Mouse (Mus musculus) spleen, postnatal 36 days (tissue): ENCODE measurements at regions not wholly inside any gene's neighbourhood (a gene's known extent, or its start where the extent isn't known, plus 50 kb on each side); places are given as distances from the start of the nearest gene placed in this dataset.
"Not testable (repeated sequence)": the region's sequence is repeated elsewhere in the genome, so short reads cannot be mapped to it uniquely, and the experiment has no call there.

Experiments
- DNase-seq, 2 experiments: peaks; one replicate each; pipeline ENCODE4 v3.0.0; 2022; ENCODE audit warnings: low spot score in 2 of 2, mixed read lengths in 1 of 2

DNA sequence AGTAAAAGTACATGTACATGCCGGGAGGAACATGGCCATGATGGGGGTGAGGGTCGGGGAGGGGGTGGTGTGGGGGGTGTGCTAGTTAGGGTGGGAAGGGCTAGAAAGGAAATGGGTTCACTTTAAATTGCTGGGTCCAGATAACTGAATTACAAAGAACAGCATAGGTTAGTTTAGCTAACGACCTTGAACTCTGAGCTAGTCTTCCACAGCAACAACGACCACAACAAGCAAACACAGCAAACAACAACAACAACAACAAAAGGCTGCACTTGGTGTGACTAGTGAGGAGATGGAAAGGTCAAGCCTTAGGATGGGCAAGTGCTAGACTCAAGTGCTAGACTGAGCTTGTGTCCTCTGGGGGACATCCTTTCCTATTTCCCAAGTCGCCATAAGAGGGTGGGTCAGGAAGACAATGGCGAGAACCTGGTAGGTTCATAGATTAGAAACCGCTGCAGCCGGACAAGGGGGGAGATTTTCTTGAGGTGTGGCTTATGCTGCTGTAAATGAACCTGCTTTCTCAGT, 117.9 kb downstream of the Enc1 start:
- DNase-seq, result no peak

DNA sequence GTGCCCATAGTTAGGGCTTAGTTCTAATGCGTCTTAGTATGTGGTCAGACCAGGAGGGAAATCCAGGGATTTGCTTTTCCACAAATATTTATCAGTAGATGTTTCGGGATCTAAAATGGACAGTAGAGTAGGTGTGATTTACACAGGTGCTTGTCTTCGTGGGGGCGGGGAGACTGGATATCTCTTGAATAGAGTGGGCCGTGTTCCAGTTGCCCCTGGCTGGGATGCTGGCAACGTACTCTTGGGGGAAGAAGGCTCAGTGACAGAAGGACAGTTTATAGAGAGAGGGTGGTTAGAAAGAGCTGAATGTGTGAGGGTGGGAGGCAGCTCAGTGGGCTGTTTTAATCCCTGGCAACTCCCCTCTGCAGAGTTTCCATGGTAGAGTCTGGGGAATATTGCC, 117.4 kb downstream of the Enc1 start:
- DNase-seq, result no peak

DNA sequence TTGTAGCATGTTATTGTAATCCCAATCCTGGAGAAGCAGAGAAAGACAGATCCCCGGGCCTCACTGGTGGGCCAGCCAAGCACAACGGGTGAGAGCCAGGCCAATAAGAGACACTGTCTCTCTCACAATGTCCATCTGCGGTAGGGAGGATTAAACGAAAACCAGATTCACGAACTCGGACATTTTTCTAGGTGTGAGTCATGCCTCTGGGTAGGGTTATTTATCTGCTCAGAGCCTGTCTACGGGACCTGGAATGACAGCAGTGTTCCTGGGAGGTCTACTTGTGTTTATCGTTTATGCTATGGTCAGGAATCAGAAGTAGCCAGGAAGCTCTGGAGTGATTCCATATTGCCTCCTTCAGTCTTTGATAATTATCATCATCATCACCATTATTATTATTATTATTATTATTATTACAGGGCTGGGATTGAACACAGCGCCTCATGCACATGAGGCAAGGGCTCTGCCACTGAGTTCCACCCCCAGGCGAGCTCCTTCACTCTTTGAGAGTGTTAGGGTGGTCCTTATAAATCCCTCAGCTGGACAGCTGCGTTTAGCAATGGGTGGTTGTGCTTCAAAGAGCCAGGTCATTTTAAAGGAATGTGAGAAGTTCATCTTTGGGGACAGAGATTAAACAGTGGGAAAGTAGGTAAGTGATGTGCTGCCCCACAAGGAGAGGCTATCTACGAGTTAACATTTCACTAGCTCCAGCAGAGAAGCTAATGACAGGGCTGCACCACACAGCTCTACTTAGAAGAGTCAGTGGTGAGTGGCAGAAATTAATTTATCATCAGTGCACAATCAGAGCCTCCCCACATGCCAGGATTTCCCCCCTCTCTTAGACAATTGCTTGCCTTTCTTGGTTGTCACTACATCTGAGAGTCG, 116.3 kb downstream of the Enc1 start:
- no peak for DNase-seq

DNA sequence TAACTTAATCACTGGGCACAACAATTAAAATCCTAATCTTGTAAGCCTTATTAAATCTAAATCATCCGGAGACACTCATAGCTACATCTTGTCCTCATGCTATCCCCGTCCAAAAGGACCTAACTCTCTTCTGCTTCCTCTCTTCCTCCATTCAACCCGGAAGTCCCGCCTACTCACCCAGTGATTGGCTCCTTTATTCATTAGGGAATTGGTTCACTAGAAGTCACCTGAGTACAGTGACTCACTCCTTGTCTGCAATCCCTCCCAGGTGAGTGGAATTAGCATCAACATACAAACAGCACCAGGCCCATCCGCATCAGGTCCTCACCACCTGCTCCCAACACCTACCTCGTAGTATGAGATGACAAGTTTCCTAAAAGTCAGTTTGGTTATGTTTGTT, 114.5 kb downstream of the Enc1 start:
- not testable (repeated sequence) for DNase-seq

DNA sequence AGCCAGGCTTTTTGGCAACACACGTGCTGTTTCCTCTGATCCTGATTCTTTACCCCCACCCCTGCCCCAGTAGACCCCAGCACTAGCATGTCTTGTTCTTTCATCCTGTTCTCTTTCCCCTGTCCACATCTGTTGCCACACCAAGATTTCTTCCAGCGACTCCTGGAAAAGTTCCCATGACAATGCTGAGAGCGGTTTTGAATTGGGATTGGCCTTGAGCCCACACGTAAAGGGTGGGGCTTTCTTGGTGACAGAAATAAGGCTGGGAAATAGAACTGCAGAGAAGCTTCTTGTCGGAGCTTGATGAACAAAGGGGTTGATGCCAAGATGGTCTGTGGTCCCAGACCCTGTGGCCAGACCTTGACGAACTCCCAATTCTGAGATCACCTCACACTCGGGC, 106.8 kb downstream of the Enc1 start:
- DNase-seq, result no peak

DNA sequence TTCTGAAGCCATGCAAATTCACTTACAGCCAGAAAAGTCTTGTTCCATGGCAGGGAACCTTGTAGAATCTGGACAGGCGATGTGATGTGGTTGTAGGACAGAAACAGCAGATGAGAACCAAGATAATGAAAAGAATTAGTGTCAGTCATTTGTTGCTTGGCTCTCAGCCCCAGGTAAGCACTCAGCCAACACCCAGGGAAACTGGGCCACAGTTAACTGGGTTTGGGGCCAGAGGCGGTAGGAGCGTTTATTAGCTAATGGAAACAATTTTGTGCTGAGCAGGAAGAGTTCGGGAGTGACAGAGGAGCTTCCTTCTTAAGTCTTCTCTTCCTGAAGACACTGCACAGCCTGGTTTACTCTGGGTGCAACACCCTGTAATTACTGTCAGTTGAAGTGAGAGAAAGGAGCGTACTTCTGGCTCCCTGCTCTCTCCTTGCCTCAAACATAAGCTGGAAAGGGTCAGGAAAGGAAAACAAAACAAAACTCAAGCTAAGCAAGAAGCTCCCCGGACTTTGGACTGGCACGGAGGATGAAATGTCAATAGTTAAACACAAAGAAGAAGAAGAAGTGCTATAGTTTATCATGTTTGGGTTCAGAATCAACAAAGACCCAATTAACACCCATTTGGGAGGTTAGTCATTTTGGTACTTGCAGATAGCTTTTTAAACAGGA, 100.4 kb downstream of the Enc1 start:
- DNase-seq, result no peak

DNA sequence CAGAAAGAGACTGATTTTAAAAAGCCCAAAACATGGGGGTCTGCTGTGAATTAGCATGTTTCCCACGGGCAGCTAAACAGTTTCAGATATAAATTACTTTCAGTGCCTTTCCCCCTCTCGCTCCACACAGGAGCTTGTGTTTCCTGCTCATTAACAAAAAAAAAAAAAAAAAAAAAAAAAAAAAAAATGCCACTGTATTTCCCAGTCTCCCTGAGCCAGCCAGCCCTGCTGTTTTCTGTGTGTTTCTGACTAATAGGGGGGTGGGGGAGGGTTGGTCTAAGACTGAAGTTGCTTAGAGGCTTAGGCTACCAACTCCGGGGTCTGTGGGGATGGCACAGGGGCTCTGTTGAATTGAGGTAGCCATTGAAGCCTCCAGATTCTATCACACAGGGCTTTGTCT, 97.0 kb downstream of the Enc1 start:
- no peak for DNase-seq

DNA sequence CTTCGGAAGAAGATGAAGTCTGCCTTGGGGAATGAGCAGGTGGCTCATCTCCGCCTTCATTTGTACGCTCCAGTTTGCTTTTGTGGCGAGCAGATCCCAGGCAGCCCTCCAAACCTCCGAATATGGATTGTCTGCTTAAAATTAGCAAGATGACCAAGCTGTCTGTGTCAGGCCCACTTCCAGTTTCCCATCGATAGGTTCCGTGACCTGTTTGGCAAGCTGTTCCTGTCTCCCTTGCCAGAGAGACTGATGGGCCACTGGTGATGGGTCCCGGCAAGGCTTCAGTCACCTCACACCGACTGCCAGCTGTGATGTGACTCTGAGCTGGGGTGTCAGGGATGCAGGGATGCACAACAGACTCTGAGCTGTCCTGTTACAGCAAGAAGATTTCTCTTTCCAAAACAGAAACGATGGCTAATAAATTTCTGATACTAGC, 96.4 kb downstream of the Enc1 start:
- no peak for DNase-seq

DNA sequence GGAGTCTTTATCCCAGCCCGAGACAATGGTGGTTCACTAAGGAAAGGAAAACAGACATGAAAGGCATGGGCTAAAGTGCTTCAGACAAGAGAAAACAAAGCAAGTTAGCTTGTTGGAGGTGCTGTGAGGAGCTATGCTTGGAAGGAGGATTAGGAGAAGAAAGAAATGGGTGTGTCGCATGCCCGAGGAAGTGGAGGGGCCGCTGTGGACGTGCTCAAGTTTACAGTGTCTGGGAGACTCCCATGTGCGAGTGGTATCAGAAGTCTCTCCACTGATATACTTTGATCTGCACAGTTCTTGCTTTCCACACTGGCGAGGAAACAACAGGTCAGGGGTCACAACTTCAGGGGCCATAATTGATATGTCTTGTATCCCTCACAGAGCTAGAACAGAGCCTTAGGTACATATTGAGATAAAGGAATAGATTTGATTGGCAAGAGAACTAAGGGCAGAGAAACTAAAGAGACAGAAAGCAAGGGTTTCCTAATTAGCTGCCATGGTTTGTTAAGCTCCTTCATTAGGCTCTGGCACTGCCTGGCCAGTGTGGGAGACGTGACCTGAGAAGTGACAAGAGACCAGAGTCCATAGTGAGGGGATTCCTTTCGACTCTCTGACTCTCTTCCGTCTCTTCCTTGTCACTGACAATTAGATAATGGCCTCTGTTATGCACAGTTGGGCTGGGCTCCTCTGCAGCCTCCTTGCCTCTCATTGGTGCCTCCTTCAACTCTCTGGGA, 93.1 kb downstream of the Enc1 start:
- DNase-seq, result no peak

DNA sequence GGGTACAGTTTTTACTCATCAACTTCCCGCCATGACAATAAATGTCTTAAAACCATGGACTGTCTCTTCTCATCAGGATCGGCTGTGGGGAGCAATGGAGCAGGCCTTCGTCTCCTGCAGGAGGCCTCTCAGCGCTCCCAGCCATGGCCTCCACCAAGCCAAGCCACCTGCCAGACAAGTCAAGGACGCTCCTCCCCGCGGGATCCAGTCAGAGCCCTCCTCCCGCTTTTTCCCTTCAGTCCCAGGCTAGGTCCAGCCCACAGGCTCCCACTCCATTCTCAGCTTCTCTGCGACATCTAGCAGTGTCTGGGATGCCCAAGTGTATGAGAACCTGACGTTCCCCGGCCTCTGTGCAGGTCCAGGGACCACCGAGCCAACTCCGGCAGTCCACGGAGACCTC, 90.2 kb downstream of the Enc1 start:
- DNase-seq, result no peak

DNA sequence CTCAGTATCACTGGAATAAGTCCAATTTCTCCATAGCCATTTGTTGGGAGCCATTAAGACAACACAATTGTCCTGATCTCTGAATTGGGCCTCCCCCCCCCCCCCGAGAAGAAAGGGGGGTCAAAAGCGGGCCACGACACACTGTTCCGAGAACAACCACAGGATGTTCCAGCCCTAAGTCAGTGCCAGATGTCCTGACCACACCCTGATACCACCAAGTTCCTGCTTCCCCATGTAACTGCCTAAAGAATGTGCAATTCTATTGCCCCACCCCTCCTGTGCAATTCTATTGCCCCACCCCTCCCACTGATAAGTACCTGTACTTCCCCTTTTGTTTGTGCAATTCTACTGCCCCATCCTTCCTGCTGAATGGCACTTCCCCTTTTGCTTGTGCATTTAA, 80.4 kb downstream of the Enc1 start:
- DNase-seq, result not testable (repeated sequence)

DNA sequence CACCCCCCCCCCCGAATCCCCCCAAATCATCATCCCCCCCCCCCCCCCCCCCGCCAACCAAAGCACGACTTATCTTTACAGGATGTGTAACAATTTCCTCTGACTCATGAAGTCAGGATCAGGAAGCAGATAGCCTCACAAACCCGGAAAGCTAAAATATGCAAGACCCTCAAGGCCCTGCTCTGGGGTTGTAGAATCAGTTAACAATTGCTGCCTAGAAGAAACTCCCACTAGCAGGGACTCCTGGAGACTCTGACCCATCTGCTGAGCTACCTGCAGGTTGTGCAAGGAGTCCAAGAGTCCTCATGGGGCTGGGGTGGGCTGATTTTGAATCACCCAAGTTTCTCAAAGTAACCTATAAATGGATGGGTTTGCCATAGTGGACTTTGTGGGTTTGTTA, 79.9 kb downstream of the Enc1 start:
- DNase-seq, result no peak

DNA sequence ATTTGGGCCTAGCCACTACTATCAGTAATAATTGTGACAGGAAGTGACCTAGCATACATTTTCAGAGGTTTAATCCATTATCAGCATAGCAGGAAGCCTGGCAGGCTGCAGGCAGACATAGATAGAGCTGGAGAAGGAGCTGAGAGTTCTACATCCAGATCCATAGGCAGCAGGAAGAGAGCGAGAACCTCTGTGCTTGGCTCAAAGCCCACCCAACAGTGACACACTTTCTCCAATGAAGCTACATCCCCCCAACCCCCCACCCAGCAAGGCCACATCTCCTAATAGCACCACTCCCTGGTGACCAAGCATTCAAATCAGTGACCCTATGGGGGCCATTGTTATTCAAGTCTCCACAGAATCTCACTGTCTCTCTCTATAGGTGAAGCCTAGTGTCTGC, 79.4 kb downstream of the Enc1 start:
- DNase-seq, result no peak

DNA sequence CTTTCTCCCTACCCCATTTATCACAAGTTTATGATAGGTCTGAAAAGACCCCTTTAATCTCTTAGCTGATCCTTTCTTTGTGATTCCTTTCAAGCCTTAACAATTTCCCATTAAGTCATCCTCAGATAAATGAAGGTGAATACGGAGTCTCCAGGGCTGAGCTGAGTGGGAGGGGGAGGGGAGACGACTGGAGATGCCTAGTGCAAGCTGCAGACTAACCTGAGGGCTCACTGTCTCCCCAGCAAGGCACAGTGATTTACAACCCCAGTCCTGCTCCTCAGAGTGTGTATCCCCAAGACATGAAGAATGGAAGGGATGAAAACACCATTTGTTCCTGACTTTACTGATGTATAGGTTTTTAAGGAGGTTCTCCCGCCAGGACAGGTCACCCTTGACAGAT, 76.7 kb downstream of the Enc1 start:
- no peak for DNase-seq

DNA sequence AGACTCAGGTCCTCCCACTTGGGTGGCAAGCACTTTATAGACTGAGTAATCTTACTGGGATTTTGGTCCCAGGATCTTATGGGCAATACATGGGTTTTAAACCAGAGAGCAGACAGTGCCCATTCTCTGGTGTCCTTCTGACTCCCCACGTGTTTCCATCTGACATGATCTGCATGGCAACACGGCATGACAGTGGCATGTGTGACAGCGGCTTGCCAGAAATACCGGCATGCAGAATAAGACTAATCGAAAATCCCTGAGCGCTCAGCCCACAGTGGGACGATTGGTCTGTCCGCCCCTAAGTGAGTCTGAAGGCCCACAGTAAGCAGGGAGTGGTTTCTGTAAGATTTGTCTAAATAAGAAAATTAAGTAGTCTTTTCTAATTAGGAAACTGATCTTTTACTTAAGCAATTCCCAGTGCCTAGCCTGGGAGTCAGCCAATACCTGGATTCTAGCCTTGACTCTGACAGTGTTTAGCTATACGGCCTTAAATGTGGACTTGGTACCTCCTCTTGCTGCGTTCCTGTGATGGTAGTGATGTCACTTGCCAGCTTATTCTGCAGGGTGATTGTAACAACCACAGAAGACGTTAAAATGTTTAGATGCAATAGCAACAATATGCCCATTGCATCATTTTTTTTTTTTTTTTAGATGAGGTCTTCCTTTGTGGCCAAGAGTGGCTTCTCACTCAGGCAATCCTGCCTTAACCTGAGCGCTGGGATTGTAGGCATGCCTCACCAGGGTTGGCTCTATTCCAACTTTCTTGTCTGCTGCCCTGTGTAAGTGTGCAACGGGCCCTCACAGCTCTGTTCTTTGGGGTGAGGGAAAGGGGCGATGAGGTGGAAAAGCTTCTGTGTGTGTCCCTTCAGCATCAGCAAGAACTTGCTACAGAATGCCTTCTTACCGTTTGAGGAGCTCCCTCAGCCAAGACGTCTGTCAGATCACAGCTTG, 71.8 kb downstream of the Enc1 start:
- no peak for DNase-seq

DNA sequence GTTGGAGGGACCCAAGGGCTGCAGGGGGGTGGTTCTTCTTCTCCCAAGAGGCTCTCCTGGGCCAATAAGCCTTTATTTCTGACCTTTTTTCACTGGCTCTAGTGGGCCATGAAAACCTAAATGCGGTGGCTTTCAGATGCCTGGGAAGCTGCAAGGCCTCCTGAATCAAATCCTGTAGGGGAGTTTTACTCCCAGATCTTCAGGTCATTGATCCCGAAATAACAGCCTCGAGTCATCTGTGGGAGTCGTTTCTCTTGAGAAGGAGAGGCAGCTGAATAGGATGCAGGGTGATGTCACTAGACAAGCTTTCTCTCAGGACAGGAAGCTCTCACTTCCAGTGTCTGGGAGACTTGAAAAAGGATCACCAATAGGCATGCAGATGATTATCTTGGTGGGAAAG, 70.4 kb downstream of the Enc1 start:
- DNase-seq, result no peak

DNA sequence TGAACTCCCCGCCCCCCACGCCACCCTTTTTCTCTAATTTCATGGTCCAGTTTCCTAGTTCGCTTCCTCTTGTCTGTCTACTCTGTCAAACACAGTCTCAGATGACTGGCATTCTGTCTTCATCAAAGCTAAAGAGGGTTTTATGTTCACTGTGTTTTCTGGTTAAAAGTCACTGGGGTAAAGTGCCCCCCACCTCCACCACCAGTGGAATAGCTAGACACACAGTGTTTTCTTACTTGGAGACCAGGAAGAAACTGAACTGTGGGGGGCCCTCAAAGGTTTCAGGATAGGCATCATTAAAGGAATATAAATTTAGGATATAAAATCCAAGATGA, 69.9 kb downstream of the Enc1 start:
- DNase-seq, result no peak

DNA sequence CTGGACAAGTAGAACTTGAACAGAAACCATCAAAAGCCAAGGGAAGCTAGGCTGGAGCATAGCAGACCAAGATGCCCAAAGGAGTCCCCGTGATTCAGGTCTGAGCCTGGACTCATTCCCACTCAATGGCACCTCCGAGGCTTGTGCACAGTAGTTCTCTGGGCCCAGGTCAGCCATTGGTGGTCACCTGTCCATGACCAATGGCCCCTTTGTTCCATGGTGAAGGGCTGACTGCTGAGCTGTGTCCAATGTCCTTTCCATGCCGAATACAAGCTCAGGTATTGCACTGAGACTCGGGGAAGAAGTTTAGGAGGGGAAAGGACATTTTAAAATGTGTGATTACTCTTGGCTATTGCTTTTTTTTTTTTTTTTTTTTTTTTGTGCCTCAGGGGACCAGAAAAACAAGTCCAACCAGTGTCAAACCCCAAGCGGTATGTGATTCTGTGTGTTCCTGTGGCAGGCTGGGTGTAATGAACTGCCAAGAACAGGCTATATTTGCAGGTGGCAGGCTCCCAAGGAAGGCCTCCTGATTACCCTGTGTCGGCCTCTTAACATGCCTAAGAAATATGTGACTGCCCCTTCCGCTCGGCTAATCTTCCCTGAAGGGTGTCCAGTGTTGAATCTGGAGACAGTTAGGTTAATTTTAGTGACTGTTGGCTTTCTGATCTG, 69.4 kb downstream of the Enc1 start:
- no peak for DNase-seq

DNA sequence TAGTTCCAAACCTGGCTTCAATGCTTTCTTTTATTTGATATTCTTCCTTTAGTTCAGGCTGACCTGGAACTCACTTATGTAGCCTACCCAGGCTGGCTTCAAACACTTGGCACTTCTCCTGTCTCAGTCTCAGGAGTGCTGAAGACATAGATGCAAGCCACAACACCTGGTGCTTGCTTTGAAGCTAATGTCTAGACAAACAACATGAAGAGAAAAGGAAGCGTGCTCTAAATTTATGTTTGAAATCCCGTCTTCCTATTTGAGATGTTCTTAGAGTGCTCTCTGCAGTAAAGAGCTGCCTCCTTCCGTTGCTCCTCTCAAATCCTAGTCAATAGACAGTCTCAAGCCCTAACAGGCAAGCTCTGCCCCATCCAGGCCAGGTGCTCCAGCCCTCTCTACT, 68.5 kb downstream of the Enc1 start:
- no peak for DNase-seq

DNA sequence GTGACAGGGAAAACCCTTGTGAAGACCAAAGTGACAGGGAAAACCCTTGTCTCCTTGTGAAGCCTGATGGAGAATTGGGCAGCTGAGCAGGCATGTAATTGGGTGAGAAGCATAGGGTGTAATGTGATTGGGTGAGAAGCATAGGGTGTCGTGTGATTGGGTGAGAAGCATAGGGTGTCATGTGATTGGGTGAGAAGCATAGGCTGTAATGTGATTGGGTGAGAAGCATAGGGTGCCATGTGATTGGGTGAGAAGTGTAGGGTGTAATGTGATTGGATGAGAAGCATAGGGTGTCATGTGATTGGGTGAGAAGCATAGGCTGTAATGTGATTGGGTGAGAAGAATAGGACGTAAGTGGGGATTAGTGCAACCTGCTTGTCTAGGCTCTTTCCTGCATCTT, 67.5 kb downstream of the Enc1 start:
- no peak for DNase-seq
